Mouse (Mus musculus): Measurements from ENCODE around the gene Nfyb.

GRCm38 (mm10) chr10:82780322-82780721 is 16.4 kb upstream of the Nfyb start:
- TF ChIP-seq CTCF (IDR thresholded peaks at IDR 0.05; ENCODE audit: borderline replicate concordance, control insufficient read depth, extremely low read depth, insufficient read depth, low read length, poor library complexity) (no peak), POLR2A (IDR thresholded peaks at IDR 0.05; ENCODE audit: control insufficient read depth, extremely low read depth, insufficient read depth, low read length, poor library complexity) (no peak)
